Mouse (Mus musculus) G1E (cell line): ENCODE results near the gene Hivep3. TPM values are rescaled to one million over a fixed set of nuclear protein-coding genes. Genes with fewer than 3 reads are reported as not detected.

ENCODE experiments used
- ATAC-seq: 2 replicates; pipeline ENCODE4 v1.8.0; 2016; ENCODE audit warnings: mild to moderate bottlenecking; ENCODE audit not compliant: insufficient number of reproducible peaks, poor library complexity, low FRiP score, severe bottlenecking; ENCODE audit errors: extremely low read depth
- DNase-seq: peaks from one replicate; pipeline ENCODE4 v3.0.0; 2012; ENCODE audit warnings: low spot score
- H3K27me3 ChIP-seq: 2 replicates; pipeline ENCODE4 v1.6.1; 2012; ENCODE audit warnings: mild to moderate bottlenecking, low read length, inconsistent platforms; ENCODE audit not compliant: insufficient read depth
- H3K36me3 ChIP-seq: replicated peaks from 2 replicates; pipeline ENCODE3; 2012; ENCODE audit warnings: mild to moderate bottlenecking, inconsistent platforms
- H3K4me1 ChIP-seq: 2 replicates; pipeline ENCODE4 v1.6.1; 2012; ENCODE audit warnings: low read depth, low read length, inconsistent platforms, mixed read lengths; ENCODE audit not compliant: insufficient read depth
- H3K4me3 ChIP-seq: 2 replicates; pipeline ENCODE4 v1.5.1; 2012; ENCODE audit warnings: low read depth, mild to moderate bottlenecking, inconsistent platforms, low read length, moderate library complexity, mixed read lengths
- H3K9me3 ChIP-seq: replicated peaks from 2 replicates; pipeline ENCODE4 v1.6.1; 2012; ENCODE audit warnings: inconsistent platforms
- CTCF ChIP-seq: IDR thresholded peaks from 2 replicates; pipeline ENCODE4 v1.5.1; 2012; ENCODE audit warnings: low read depth, low read length, inconsistent platforms, mixed read lengths
- GATA1 ChIP-seq: IDR thresholded peaks from 2 replicates; pipeline ENCODE4 v1.6.1; 2012; ENCODE audit warnings: borderline replicate concordance, low read length, inconsistent platforms, mixed read lengths
- GATA2 ChIP-seq: IDR thresholded peaks from 2 replicates; pipeline ENCODE4 v1.6.1; 2012; ENCODE audit warnings: low read depth, low read length, inconsistent platforms, borderline replicate concordance
- POLR2AphosphoS5 ChIP-seq: IDR thresholded peaks from 2 replicates; pipeline ENCODE4 v1.6.1; 2012; ENCODE audit warnings: low read depth, low read length, inconsistent platforms; ENCODE audit not compliant: insufficient replicate concordance
- TAL1 ChIP-seq: conservative IDR thresholded peaks from 2 replicates; pipeline ENCODE4 v1.6.1; 2012; ENCODE audit warnings: low read depth, low read length, inconsistent platforms, mixed read lengths
- polyA plus RNA-seq: library from polyadenylated mRNA; stranded (reverse); fragments of >175 nt; gene quantifications from 2 replicates; pipeline ENCODE4 v1.2.3, GENCODE M21; 2012
- total RNA-seq, 2 experiments: library from RNA; stranded (forward) in 1 of 2; stranded (reverse) in 1 of 2; fragments of 200-1000 nt in 1 of 2; fragments of >200 nt in 1 of 2; fragmentation: Nextera tagmentation in 1 of 2; gene quantifications; 2 replicates each; pipeline ENCODE4 v1.2.3; 2014 to 2017

Gene Hivep3
- total and polyA plus RNA-seq, 3 experiments: 0.49 TPM; not detected in 2

GRCm38 (mm10) chr4:119734352-119734751 is 768 bp downstream of the Hivep3 start:
- TF ChIP-seq POLR2AphosphoS5 (no peak), TAL1 (no peak), GATA1 (no peak), CTCF (no peak), GATA2 (no peak)
- Histone ChIP-seq H3K36me3 (no peaks in the 10 kb centered on the region), H3K27me3 (no peaks in the 10 kb centered on the region; the same call in 1 of the 2 replicates), H3K4me3 (no peak overlapping the region), H3K9me3 (peaks cover 10% of the 10 kb centered on the region), H3K4me1 (no peaks in the 10 kb centered on the region)
- no peak for DNase-seq
- no peak for ATAC-seq

GRCm38 (mm10) chr4:119738641-119739040 is 5.1 kb downstream of the Hivep3 start:
- H3K9me3 ChIP-seq: peaks cover 5% of the 10 kb centered on the region
- no peak overlapping the region for H3K4me3 ChIP-seq

GRCm38 (mm10) chr4:119739301-119740062 is 5.9 kb downstream of the Hivep3 start:
- Histone ChIP-seq H3K27me3 (no peaks in the 10 kb centered on the region), H3K4me3 (no peak overlapping the region), H3K4me1 (no peaks in the 10 kb centered on the region), H3K36me3 (no peaks in the 10 kb centered on the region), H3K9me3 (no peaks in the 10 kb centered on the region)
- TF ChIP-seq POLR2AphosphoS5: no peak
- TF ChIP-seq CTCF: no peak
- no peak for TF ChIP-seq TAL1
- TF ChIP-seq GATA1: no peak
- no peak for TF ChIP-seq GATA2
- DNase-seq (no peak), ATAC-seq (no peak)

More at GRCm38 (mm10) chr4:119738641-119739040, 5.1 kb downstream of the Hivep3 start:
- no peaks in the 10 kb centered on the region for H3K4me1 ChIP-seq
- no peak for ATAC-seq
- no peaks in the 10 kb centered on the region for H3K36me3 ChIP-seq
- TF ChIP-seq GATA1: no peak
- TF ChIP-seq POLR2AphosphoS5: no peak
- TF ChIP-seq TAL1: no peak
- no peak for TF ChIP-seq GATA2
- no peak for TF ChIP-seq CTCF
- H3K27me3 ChIP-seq: no peaks in the 10 kb centered on the region
- DNase-seq: no peak

- no peaks in the 10 kb centered on the region for H3K36me3 ChIP-seq
- TF ChIP-seq GATA1: no peak
- DNase-seq: no peak
- H3K27me3 ChIP-seq: no peaks in the 10 kb centered on the region
- no peaks in the 10 kb centered on the region for H3K9me3 ChIP-seq
- H3K4me3 ChIP-seq: no peak overlapping the region
- 0 out of 2 replicates have a peak, but pooled peaks cover 3% of the 10 kb centered on the region for H3K4me1 ChIP-seq
- no peak for ATAC-seq
Measured at GRCm38 (mm10) chr4:119748341-119748740, 14.8 kb downstream of the Hivep3 start.

- Histone ChIP-seq H3K27me3 (no peaks in the 10 kb centered on the region), H3K36me3 (no peaks in the 10 kb centered on the region), H3K4me3 (no peak overlapping the region), H3K9me3 (no peaks in the 10 kb centered on the region), H3K4me1 (0 out of 2 replicates have a peak, but pooled peaks cover 3% of the 10 kb centered on the region)
- DNase-seq: no peak
- TF ChIP-seq GATA2 (no peak), POLR2AphosphoS5 (no peak), TAL1 (no peak), GATA1 (no peak), CTCF (no peak)
- no peak for ATAC-seq
Measured at GRCm38 (mm10) chr4:119750157-119750556, 16.6 kb downstream of the Hivep3 start.

GRCm38 (mm10) chr4:119750681-119751211 is 17.2 kb downstream of the Hivep3 start:
- H3K36me3 ChIP-seq: no peaks in the 10 kb centered on the region
- no peak for TF ChIP-seq POLR2AphosphoS5
- TF ChIP-seq CTCF: no peak
- no peak for TF ChIP-seq GATA2
- no peak for DNase-seq
- ATAC-seq: no peak
- H3K27me3 ChIP-seq: no peaks in the 10 kb centered on the region
- H3K4me3 ChIP-seq: no peak overlapping the region
- no peaks in the 10 kb centered on the region for H3K9me3 ChIP-seq
- 0 out of 2 replicates have a peak, but pooled peaks cover 3% of the 10 kb centered on the region for H3K4me1 ChIP-seq
